Mouse (Mus musculus) limb, embryonic 14.5 days (tissue): ENCODE results near the gene Bik. TPM values are rescaled to one million over a fixed set of nuclear protein-coding genes. Genes with fewer than 3 reads are reported as not detected.

ENCODE experiments used
- ATAC-seq: fragments of 200-750 bp; cut with Nextera tagmentation; 2 replicates; pipeline ENCODE4 v1.8.0; 2017; ENCODE audit warnings: low read depth, moderate number of reproducible peaks, moderate TSS enrichment; ENCODE audit not compliant: low FRiP score
- DNase-seq: peaks from one replicate; pipeline ENCODE4 v3.0.0-alpha.2; 2015; ENCODE audit warnings: low spot score
- H3K27ac ChIP-seq: fragments of 300-500 bp; sonication (generic); replicated peaks from 2 replicates; pipeline ENCODE4 v1.5.1; 2014; ENCODE audit warnings: low read depth, mild to moderate bottlenecking, low read length, moderate library complexity, mixed read lengths
- H3K27me3 ChIP-seq: fragments of 300-500 bp; sonication (generic); 2 replicates; pipeline ENCODE4 v1.6.1; 2014; ENCODE audit warnings: low read length, mixed read lengths; ENCODE audit not compliant: control insufficient read depth, insufficient read depth
- H3K36me3 ChIP-seq: fragments of 300-500 bp; sonication (generic); 2 replicates; pipeline ENCODE4 v1.6.1; 2014; ENCODE audit warnings: mild to moderate bottlenecking, low read length, moderate library complexity, mixed read lengths; ENCODE audit not compliant: control insufficient read depth, insufficient read depth
- H3K4me1 ChIP-seq: fragments of 300-500 bp; sonication (generic); 2 replicates; pipeline ENCODE4 v1.6.1; 2014; ENCODE audit warnings: antibody characterized with exemption, low read length, mixed read lengths; ENCODE audit not compliant: control insufficient read depth, insufficient read depth
- H3K4me2 ChIP-seq: fragments of 300-500 bp; sonication (generic); replicated peaks from 2 replicates; pipeline ENCODE4 v1.6.1; 2014; ENCODE audit warnings: low read depth, mild to moderate bottlenecking, low read length, moderate library complexity; ENCODE audit not compliant: severe bottlenecking
- H3K4me3 ChIP-seq: fragments of 300-500 bp; sonication (generic); replicated peaks from 2 replicates; pipeline ENCODE4 v1.5.1; 2014; ENCODE audit warnings: low read length
- H3K9ac ChIP-seq: fragments of 300-500 bp; sonication (generic); 2 replicates; pipeline ENCODE4 v1.6.1; 2014; ENCODE audit warnings: mild to moderate bottlenecking, low read depth, low read length, moderate library complexity; ENCODE audit not compliant: severe bottlenecking
- H3K9me3 ChIP-seq: fragments of 300-500 bp; sonication (generic); 2 replicates; pipeline ENCODE4 v1.6.1; 2016; ENCODE audit warnings: low read length; ENCODE audit not compliant: control insufficient read depth
- POLR2A ChIP-seq: fragments of 200-500 bp; IDR thresholded peaks from 2 replicates; pipeline ENCODE4 v1.8.0; 2012; ENCODE audit warnings: inconsistent platforms, mild to moderate bottlenecking, moderate library complexity, borderline replicate concordance; ENCODE audit not compliant: insufficient read depth, insufficient read length; ENCODE audit errors: extremely low read depth
- WGBS: fragments of 180-500 bp; shearing (Covaris S2); extraction: QIAGEN DNeasy Blood & Tissue Kit; methylation state at CpG from one replicate; pipeline ENCODE4 v1.1.7; 2014; 5-methylcytosine and 5-hydroxymethylcytosine counted together
- polyA plus RNA-seq, 2 experiments: library from polyadenylated mRNA; depleted of rRNA in 1 of 2; stranded (reverse) in 1 of 2; unstranded in 1 of 2; fragments of >200 nt; fragmentation: Nextera tagmentation in 1 of 2; extraction: Ambion mirVana in 1 of 2; gene quantifications; 2 replicates each; pipeline versions ENCODE4 v1.2.1 to v1.2.3; 2012 to 2014

The Bik gene
- polyA plus RNA-seq, 2 experiments = 4.2 to 5.4 TPM

- DNase-seq (no peak), ATAC-seq (no peak)
- Histone ChIP-seq H3K9ac (no peak overlapping the region), H3K36me3 (peaks cover 56% of the 10 kb centered on the region), H3K4me3 (no peak overlapping the region), H3K4me2 (no peak overlapping the region), H3K27ac (no peak overlapping the region), H3K9me3 (no peaks in the 10 kb centered on the region), H3K27me3 (no peaks in the 10 kb centered on the region), H3K4me1 (no peaks in the 10 kb centered on the region)
- WGBS = 95% methylated on average over 7 of the region's 7 CpGs
- TF ChIP-seq POLR2A = no peak
Observed at GRCm38 (mm10) chr15:83546029-83546428, 19.4 kb downstream of the Bik start.

- H3K4me1 ChIP-seq = no peaks in the 10 kb centered on the region
- no peak overlapping the region for H3K9ac ChIP-seq
- TF ChIP-seq POLR2A = no peak
- ATAC-seq (no peak), DNase-seq (no peak)
- no peak overlapping the region for H3K27ac ChIP-seq
- no peaks in the 10 kb centered on the region for H3K9me3 ChIP-seq
- no peak overlapping the region for H3K4me3 ChIP-seq
- H3K4me2 ChIP-seq = no peak overlapping the region
- H3K36me3 ChIP-seq = peaks cover 66% of the 10 kb centered on the region
- no peaks in the 10 kb centered on the region for H3K27me3 ChIP-seq
- WGBS = 89% methylated on average over 8 of the region's 8 CpGs
Observed at GRCm38 (mm10) chr15:83547144-83547543, 20.5 kb downstream of the Bik start.

DNA sequence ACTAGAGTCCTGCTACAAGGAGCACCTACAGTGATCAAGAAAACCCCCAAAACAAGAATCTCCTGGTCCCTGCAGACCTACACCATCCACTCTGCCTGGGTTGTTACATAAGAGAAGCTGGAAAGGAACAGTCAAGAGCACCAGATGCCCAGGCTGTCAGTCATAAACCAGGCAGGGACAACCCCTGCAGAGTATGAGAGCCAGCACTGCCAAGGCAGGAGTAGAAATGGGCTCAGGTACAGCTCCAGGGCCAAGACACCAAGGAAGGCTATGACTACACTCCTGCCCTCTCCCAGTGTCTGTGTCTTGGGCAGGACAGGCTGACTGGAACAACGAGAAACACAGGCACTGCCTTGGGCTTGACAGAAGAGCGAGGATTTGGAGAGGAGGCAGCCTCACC, 23.5 kb downstream of the Bik start:
- Histone ChIP-seq H3K36me3 (peaks cover 69% of the 10 kb centered on the region), H3K9me3 (no peaks in the 10 kb centered on the region), H3K27ac (no peak overlapping the region), H3K4me2 (no peak overlapping the region), H3K4me1 (peaks cover 4% of the 10 kb centered on the region; the same call in 1 of the 2 replicates), H3K27me3 (no peaks in the 10 kb centered on the region), H3K4me3 (no peak overlapping the region), H3K9ac (no peak overlapping the region)
- 68% methylated on average over 2 of the region's 2 CpGs for WGBS
- DNase-seq = no peak
- no peak for ATAC-seq
- TF ChIP-seq POLR2A = no peak

DNA sequence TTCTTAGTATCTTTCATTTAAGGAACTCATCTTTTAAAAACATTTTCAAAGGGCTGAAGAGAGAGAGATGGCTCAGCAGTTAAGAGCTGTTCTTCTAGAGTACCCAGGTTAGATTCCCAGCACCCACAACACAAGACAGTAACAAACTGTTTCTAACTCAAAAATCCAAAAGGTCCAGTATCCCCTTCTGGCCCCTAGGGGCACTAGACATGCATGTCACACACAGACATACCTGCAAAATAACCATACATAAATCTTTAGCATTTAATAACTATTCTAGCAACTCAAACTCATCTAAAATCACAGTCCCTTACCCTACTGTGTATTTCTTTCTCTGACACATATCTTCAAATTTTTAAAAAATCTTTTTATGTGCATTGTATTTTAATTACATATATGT, 27.2 kb downstream of the Bik start:
- H3K9me3 ChIP-seq = no peaks in the 10 kb centered on the region
- DNase-seq (no peak), ATAC-seq (no peak)
- no peak overlapping the region for H3K27ac ChIP-seq
- peaks cover 4% of the 10 kb centered on the region; the same call in 1 of the 2 replicates for H3K4me1 ChIP-seq
- no peak overlapping the region for H3K4me3 ChIP-seq
- no peaks in the 10 kb centered on the region for H3K27me3 ChIP-seq
- peaks cover 34% of the 10 kb centered on the region for H3K36me3 ChIP-seq
- no peak overlapping the region for H3K4me2 ChIP-seq
- no peak overlapping the region for H3K9ac ChIP-seq
- no peak for TF ChIP-seq POLR2A

GRCm38 (mm10) chr15:83555161-83555974, 28.7 kb downstream of the Bik start:
- under 1% methylated on average over 67 of the region's 74 CpGs for WGBS
- TF ChIP-seq POLR2A = peak; percentile 57; the same call in 1 of the 2 replicates
- Histone ChIP-seq H3K4me3 (peak overlapping the region; percentile 88), H3K9ac (peak overlapping the region; percentile 94), H3K27me3 (no peaks in the 10 kb centered on the region), H3K36me3 (peaks cover 19% of the 10 kb centered on the region), H3K4me1 (peaks cover 4% of the 10 kb centered on the region; the same call in 1 of the 2 replicates), H3K9me3 (no peaks in the 10 kb centered on the region), H3K27ac (peak overlapping the region; percentile 92), H3K4me2 (peak overlapping the region; percentile 71)
- peak; percentile 92 for ATAC-seq
- DNase-seq = peak; percentile 93
